Mouse (Mus musculus) limb, embryonic 14.5 days (tissue): ENCODE results near the gene Yap1. TPM values are rescaled to one million over a fixed set of nuclear protein-coding genes. Genes with fewer than 3 reads are reported as not detected.

Experiments used
- ATAC-seq: fragments of 200-750 bp; cut with Nextera tagmentation; 2 replicates; pipeline ENCODE4 v1.8.0; 2017; ENCODE audit warnings: low read depth, moderate number of reproducible peaks, moderate TSS enrichment; ENCODE audit not compliant: low FRiP score
- DNase-seq: peaks from one replicate; pipeline ENCODE4 v3.0.0-alpha.2; 2015; ENCODE audit warnings: low spot score
- H3K27ac ChIP-seq: fragments of 300-500 bp; sonication (generic); replicated peaks from 2 replicates; pipeline ENCODE4 v1.5.1; 2014; ENCODE audit warnings: low read depth, mild to moderate bottlenecking, low read length, moderate library complexity, mixed read lengths
- H3K27me3 ChIP-seq: fragments of 300-500 bp; sonication (generic); 2 replicates; pipeline ENCODE4 v1.6.1; 2014; ENCODE audit warnings: low read length, mixed read lengths; ENCODE audit not compliant: control insufficient read depth, insufficient read depth
- H3K36me3 ChIP-seq: fragments of 300-500 bp; sonication (generic); 2 replicates; pipeline ENCODE4 v1.6.1; 2014; ENCODE audit warnings: mild to moderate bottlenecking, low read length, moderate library complexity, mixed read lengths; ENCODE audit not compliant: control insufficient read depth, insufficient read depth
- H3K4me1 ChIP-seq: fragments of 300-500 bp; sonication (generic); 2 replicates; pipeline ENCODE4 v1.6.1; 2014; ENCODE audit warnings: antibody characterized with exemption, low read length, mixed read lengths; ENCODE audit not compliant: control insufficient read depth, insufficient read depth
- H3K4me2 ChIP-seq: fragments of 300-500 bp; sonication (generic); replicated peaks from 2 replicates; pipeline ENCODE4 v1.6.1; 2014; ENCODE audit warnings: low read depth, mild to moderate bottlenecking, low read length, moderate library complexity; ENCODE audit not compliant: severe bottlenecking
- H3K4me3 ChIP-seq: fragments of 300-500 bp; sonication (generic); replicated peaks from 2 replicates; pipeline ENCODE4 v1.5.1; 2014; ENCODE audit warnings: low read length
- H3K9ac ChIP-seq: fragments of 300-500 bp; sonication (generic); 2 replicates; pipeline ENCODE4 v1.6.1; 2014; ENCODE audit warnings: mild to moderate bottlenecking, low read depth, low read length, moderate library complexity; ENCODE audit not compliant: severe bottlenecking
- H3K9me3 ChIP-seq: fragments of 300-500 bp; sonication (generic); 2 replicates; pipeline ENCODE4 v1.6.1; 2016; ENCODE audit warnings: low read length; ENCODE audit not compliant: control insufficient read depth
- POLR2A ChIP-seq: fragments of 200-500 bp; IDR thresholded peaks from 2 replicates; pipeline ENCODE4 v1.8.0; 2012; ENCODE audit warnings: inconsistent platforms, mild to moderate bottlenecking, moderate library complexity, borderline replicate concordance; ENCODE audit not compliant: insufficient read depth, insufficient read length; ENCODE audit errors: extremely low read depth
- WGBS: fragments of 180-500 bp; shearing (Covaris S2); extraction: QIAGEN DNeasy Blood & Tissue Kit; methylation state at CpG from one replicate; pipeline ENCODE4 v1.1.7; 2014; 5-methylcytosine and 5-hydroxymethylcytosine counted together
- polyA plus RNA-seq, 2 experiments: library from polyadenylated mRNA; depleted of rRNA in 1 of 2; stranded (reverse) in 1 of 2; unstranded in 1 of 2; fragments of >200 nt; fragmentation: Nextera tagmentation in 1 of 2; extraction: Ambion mirVana in 1 of 2; gene quantifications; 2 replicates each; pipeline versions ENCODE4 v1.2.1 to v1.2.3; 2012 to 2014

Yap1 gene
- polyA plus RNA-seq, 2 experiments: 43.3 to 75.0 TPM

GRCm38 (mm10) chr9:7984287-7984686 is 20.1 kb downstream of the Yap1 start:
- no peak for ATAC-seq
- Histone ChIP-seq H3K9ac (no peak overlapping the region), H3K4me1 (0 out of 2 replicates have a peak, but pooled peaks cover 6% of the 10 kb centered on the region), H3K36me3 (peaks cover 47% of the 10 kb centered on the region), H3K9me3 (no peaks in the 10 kb centered on the region), H3K27ac (no peak overlapping the region), H3K4me2 (no peak overlapping the region), H3K4me3 (no peak overlapping the region), H3K27me3 (no peaks in the 10 kb centered on the region)
- DNase-seq: no peak
- TF ChIP-seq POLR2A: no peak
- WGBS: 74% methylated on average over 4 of the region's 4 CpGs

GRCm38 (mm10) chr9:7983665-7984064 is 20.7 kb downstream of the Yap1 start:
- Histone ChIP-seq H3K27ac (no peak overlapping the region), H3K4me3 (no peak overlapping the region), H3K4me1 (0 out of 2 replicates have a peak, but pooled peaks cover 6% of the 10 kb centered on the region), H3K36me3 (peaks cover 45% of the 10 kb centered on the region), H3K9me3 (no peaks in the 10 kb centered on the region), H3K27me3 (no peaks in the 10 kb centered on the region), H3K4me2 (no peak overlapping the region), H3K9ac (no peak overlapping the region)
- no peak for TF ChIP-seq POLR2A
- ATAC-seq: peak; percentile 42; the same call in 1 of the 2 replicates
- 38% methylated on average over 2 of the region's 2 CpGs for WGBS
- DNase-seq: no peak

- H3K4me3 ChIP-seq: no peak overlapping the region
- no peaks in the 10 kb centered on the region for H3K27me3 ChIP-seq
- no peak overlapping the region for H3K4me2 ChIP-seq
- DNase-seq (no peak), ATAC-seq (no peak)
- no peak for TF ChIP-seq POLR2A
- H3K9me3 ChIP-seq: no peaks in the 10 kb centered on the region
- no peak overlapping the region for H3K27ac ChIP-seq
- H3K9ac ChIP-seq: no peak overlapping the region
- H3K4me1 ChIP-seq: 0 out of 2 replicates have a peak, but pooled peaks cover 6% of the 10 kb centered on the region
- H3K36me3 ChIP-seq: peaks cover 45% of the 10 kb centered on the region
- WGBS: 90% methylated on average over 2 of the region's 2 CpGs
These were observed 24.2 kb downstream of the Yap1 start for GRCm38 (mm10) chr9:7980162-7980561.

GRCm38 (mm10) chr9:7979153-7979916 is 25.1 kb downstream of the Yap1 start:
- H3K4me2 ChIP-seq: no peak overlapping the region
- no peak overlapping the region for H3K4me3 ChIP-seq
- no peaks in the 10 kb centered on the region for H3K27me3 ChIP-seq
- no peak overlapping the region for H3K9ac ChIP-seq
- DNase-seq (no peak), ATAC-seq (no peak)
- peaks cover 45% of the 10 kb centered on the region for H3K36me3 ChIP-seq
- TF ChIP-seq POLR2A: no peak
- H3K4me1 ChIP-seq: 0 out of 2 replicates have a peak, but pooled peaks cover 5% of the 10 kb centered on the region
- no peak overlapping the region for H3K27ac ChIP-seq
- 90% methylated on average over 11 of the region's 11 CpGs for WGBS
- no peaks in the 10 kb centered on the region for H3K9me3 ChIP-seq

- no peak for TF ChIP-seq POLR2A
- no peak overlapping the region for H3K27ac ChIP-seq
- no peak overlapping the region for H3K4me2 ChIP-seq
- 77% methylated on average over 3 of the region's 3 CpGs for WGBS
- no peak overlapping the region for H3K9ac ChIP-seq
- no peak for DNase-seq
- 0 out of 2 replicates have a peak, but pooled peaks cover under 1% of the 10 kb centered on the region for H3K4me1 ChIP-seq
- ATAC-seq: no peak
- peaks cover 52% of the 10 kb centered on the region for H3K36me3 ChIP-seq
- H3K4me3 ChIP-seq: no peak overlapping the region
- H3K9me3 ChIP-seq: no peaks in the 10 kb centered on the region
- H3K27me3 ChIP-seq: no peaks in the 10 kb centered on the region
These were observed 25.9 kb downstream of the Yap1 start for GRCm38 (mm10) chr9:7978502-7978901.
